Mouse (Mus musculus) adrenal gland, postnatal 10 days (tissue): ENCODE data around the gene Cdc20b. TPM values are rescaled to one million over a fixed set of nuclear protein-coding genes. Genes with fewer than 3 reads are reported as not detected.
A peak's percentile ranks its signal among the peaks of the same experiment; 100 is the strongest.
"Not testable (repeated sequence)": the region's sequence is repeated elsewhere in the genome, so short reads cannot be mapped to it uniquely, and the experiment has no call there.

ENCODE experiments used
- DNase-seq: peaks from one replicate; pipeline ENCODE4 v3.0.0; 2021; ENCODE audit warnings: mixed read lengths
- long read RNA-seq, 2 experiments: library from polyadenylated mRNA; stranded (forward); transcript quantifications; one replicate each; pipeline ENCODE4 v2.0.0; 2021
- total RNA-seq, 2 experiments: library from RNA; stranded (reverse); gene quantifications; 2 replicates each; pipeline ENCODE4 v1.2.3; 2021

Cdc20b gene
- not detected for total RNA-seq
- long read RNA-seq, experiment 1, partial matches to known transcripts = 0 of 3 reads
- long read RNA-seq, experiment 1, other reads (novel, unspliced or antisense) = 3 of 3 reads
- long read RNA-seq, experiment 2, partial matches to known transcripts = 0 of 2 reads
- long read RNA-seq, experiment 2, other reads (novel, unspliced or antisense) = 2 of 2 reads

GRCm38 (mm10) chr13:113034950-113035421 lies at the start of gene Cdc20b:
TSS of gene Cdc20b (plus strand) at chr13:113035111.
- DNase-seq = peak; percentile 70

GRCm38 (mm10) chr13:112985605-112986450 lies 49.1 kb upstream of the Cdc20b start:
- no peak for DNase-seq

GRCm38 (mm10) chr13:112986451-112986950 lies 48.4 kb upstream of the Cdc20b start:
- no peak for DNase-seq

GRCm38 (mm10) chr13:112987532-112987943 lies 47.4 kb upstream of the Cdc20b start, which contains the start of gene Ccno:
TSS of gene Ccno (plus strand) at chr13:112987802.
- DNase-seq = peak; percentile 97

- peak; percentile 52 for DNase-seq
Measured at GRCm38 (mm10) chr13:112987991-112988390, 46.9 kb upstream of the Cdc20b start.

GRCm38 (mm10) chr13:112988866-112989265 lies 46.0 kb upstream of the Cdc20b start:
- no peak for DNase-seq

GRCm38 (mm10) chr13:112989541-112989940 lies 45.4 kb upstream of the Cdc20b start:
- no peak for DNase-seq

GRCm38 (mm10) chr13:112990346-112990745 lies 44.6 kb upstream of the Cdc20b start:
- no peak for DNase-seq

- peak; percentile 59 for DNase-seq
Measured at GRCm38 (mm10) chr13:112993531-112994152, 41.3 kb upstream of the Cdc20b start, which contains the start of gene Mcidas. TSS of gene Mcidas (plus strand) at chr13:112993845.

- DNase-seq = peak; percentile 77
Measured at GRCm38 (mm10) chr13:112994191-112994590, 40.7 kb upstream of the Cdc20b start.

- no peak for DNase-seq
Measured at GRCm38 (mm10) chr13:112996407-112996806, 38.5 kb upstream of the Cdc20b start.

GRCm38 (mm10) chr13:112997369-112997768 lies 37.5 kb upstream of the Cdc20b start:
- DNase-seq = no peak

GRCm38 (mm10) chr13:112998427-112999201 lies 36.3 kb upstream of the Cdc20b start:
- peak; percentile 52 for DNase-seq

- no peak for DNase-seq
Measured at GRCm38 (mm10) chr13:113000090-113000489, 34.8 kb upstream of the Cdc20b start.

- no peak for DNase-seq
Measured at GRCm38 (mm10) chr13:113000576-113001318, 34.2 kb upstream of the Cdc20b start.

- DNase-seq = no peak
Measured at GRCm38 (mm10) chr13:113012683-113013082, 22.2 kb upstream of the Cdc20b start.

GRCm38 (mm10) chr13:113013174-113013953 lies 21.5 kb upstream of the Cdc20b start:
- not testable (repeated sequence) for DNase-seq

GRCm38 (mm10) chr13:113021521-113021920 lies 13.4 kb upstream of the Cdc20b start:
- no peak for DNase-seq

- no peak for DNase-seq
Measured at GRCm38 (mm10) chr13:113022467-113022866, 12.4 kb upstream of the Cdc20b start.
